Mouse (Mus musculus): ENCODE measurements around the gene Nme7. TPM values are rescaled to one million over a fixed set of nuclear protein-coding genes. Genes with fewer than 3 reads are reported as not detected.
A peak's percentile ranks its signal among the peaks of the same experiment; 100 is the strongest.

Nme7 gene
- total and polyA plus RNA-seq, 3 experiments: 23.5 to 33.2 (median 25.3) TPM

DNA sequence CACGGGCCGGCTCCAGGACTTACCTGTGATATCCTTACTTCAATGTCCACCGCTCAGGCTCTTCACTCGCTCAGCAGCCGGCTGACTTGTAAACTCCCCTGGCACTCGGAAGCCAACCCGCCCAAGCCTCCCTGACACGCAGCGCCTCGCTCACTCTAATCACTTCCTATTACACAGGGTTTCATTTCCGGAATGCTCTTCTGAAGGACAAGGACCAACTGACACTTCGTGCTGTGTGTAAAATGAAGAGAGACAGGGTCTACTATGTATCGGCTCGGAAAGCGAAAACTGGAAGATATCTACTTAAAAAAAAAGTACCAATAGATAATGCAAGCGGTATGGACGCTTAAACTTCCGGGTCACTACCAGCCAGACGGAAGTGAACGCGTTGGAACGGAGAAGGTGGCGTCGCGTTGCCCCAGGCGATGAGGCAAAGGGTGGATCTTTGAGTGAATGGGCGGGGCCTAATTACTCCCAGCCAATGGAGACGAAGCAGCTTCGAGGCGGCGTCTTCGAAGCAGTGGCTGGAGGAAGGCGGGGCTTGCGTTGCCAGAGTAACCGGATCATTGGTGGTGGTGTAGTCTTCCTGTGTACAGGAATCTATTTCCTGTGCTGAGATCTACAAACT is 3.3 kb downstream of the Nme7 start, which contains the start of gene Blzf1:
TSS of gene Blzf1 (minus strand) at position 366 of the 628 bp plus-strand sequence.
- H3K9ac ChIP-seq (ENCODE audit: insufficient read depth, low read depth): peak within 1 kb of the TSS; percentile 91
- peak within 1 kb of the TSS; percentile 15 for H3K27ac ChIP-seq (ENCODE audit: insufficient read depth, low read depth)
- peak within 1 kb of the TSS; percentile 85 for H3K4me2 ChIP-seq (ENCODE audit: insufficient read depth, low read depth, poor library complexity, severe bottlenecking)
- dilution Hi-C loops (cut with MboI; ENCODE audit: extremely low pct_ligation_motif_present, extremely low pct_unique_long_range_greater_than_20kb, low sequenced_read_pairs) (no loop called here), in situ Hi-C loops (cut with MboI; ENCODE audit: low pct_ligation_motif_present, low pct_unique_long_range_greater_than_20kb, low sequenced_read_pairs) (loop anchor here (25.0 kb wide), 1 partner anchor 805 kb away; no protein-coding TSS in a partner anchor)
- H3K27me3 ChIP-seq (replicated peaks): no peaks in the 10 kb centered on the region
- peak within 1 kb of the TSS; percentile 76 to 90 (median 85) for H3K4me3 ChIP-seq (replicated peaks in 1 of 3; ENCODE audit: low read depth in 2 of 3, low read length in 2 of 3, poor library complexity in 1 of 3)
- peaks cover 0 to 21% of the 10 kb centered on the region in 2 experiments; a peak in 2 of 4 replicates for H3K4me1 ChIP-seq (ENCODE audit: control insufficient read depth in 1 of 2, insufficient read depth in 2 of 2)
- H3K36me3 ChIP-seq (replicated peaks in 1 of 2; ENCODE audit: control insufficient read depth in 1 of 2, insufficient read depth in 1 of 2, low read length in 1 of 2): peaks cover 2 to 35% of the 10 kb centered on the region in 2 experiments
- TF ChIP-seq MAX (IDR thresholded peaks at IDR 0.05; ENCODE audit: low read length): peak; percentile 61; the same call in 1 of the 2 replicates
- TF ChIP-seq KAT2A (IDR thresholded peaks at IDR 0.05; ENCODE audit: insufficient replicate concordance, low read length): peak; percentile 89; the same call in 1 of the 2 replicates
- 0 out of 2 replicates have a peak, but pooled peaks have one; percentile 45 for TF ChIP-seq MAZ (IDR thresholded peaks at IDR 0.05; ENCODE audit: low read depth, low read length)
- TF ChIP-seq NRF1 (IDR thresholded peaks at IDR 0.05; ENCODE audit: low read depth, low read length): 0 out of 2 replicates have a peak, but pooled peaks have one; percentile 11
- peak; percentile 96 for TF ChIP-seq MXI1 (IDR thresholded peaks at IDR 0.05; ENCODE audit: low read depth, low read length)
- TF ChIP-seq MYC (IDR thresholded peaks at IDR 0.05; ENCODE audit: low read depth, low read length): peak; percentile 89
- TF ChIP-seq IRF4 (IDR thresholded peaks at IDR 0.05; ENCODE audit: low read depth, low read length): peak; percentile 76
- peak; percentile 90 for TF ChIP-seq HCFC1 (IDR thresholded peaks at IDR 0.05; ENCODE audit: low read depth, low read length)
- peak; percentile 65; the same call in 1 of the 2 replicates for TF ChIP-seq ZMIZ1 (IDR thresholded peaks at IDR 0.05; ENCODE audit: low read depth, low read length)
- no peak; the same call in 1 of the 2 replicates for TF ChIP-seq MAFK (IDR thresholded peaks at IDR 0.05; ENCODE audit: insufficient replicate concordance, low read length)
- TF ChIP-seq POLR2A (IDR thresholded peaks at IDR 0.05; ENCODE audit: low read depth, low read length): peak; percentile 69
- TF ChIP-seq ELF1 (IDR thresholded peaks at IDR 0.05; ENCODE audit: low read depth, low read length): peak; percentile 93
- TF ChIP-seq TCF12 (IDR thresholded peaks at IDR 0.05; ENCODE audit: low read depth, low read length): peak; percentile 72; the same call in 1 of the 2 replicates
- TF ChIP-seq TBP (conservative IDR thresholded peaks at IDR 0.05; ENCODE audit: low read depth, low read length): 0 out of 2 replicates have a peak, but pooled peaks have one; percentile 47
- no peak for TF ChIP-seq SMC3 (IDR thresholded peaks at IDR 0.05; ENCODE audit: low read depth, low read length)
- TF ChIP-seq CHD2 (IDR thresholded peaks at IDR 0.05; ENCODE audit: low read length): peak; percentile 95
- peak; percentile 72; the same call in 1 of the 2 replicates for TF ChIP-seq E2F4 (IDR thresholded peaks at IDR 0.05; ENCODE audit: insufficient replicate concordance, low read depth, low read length)
- peak; percentile 72; the same call in 1 of the 2 replicates for TF ChIP-seq NELFE (IDR thresholded peaks at IDR 0.05; ENCODE audit: low read depth, low read length)
- TF ChIP-seq GABPA (IDR thresholded peaks at IDR 0.05; ENCODE audit: insufficient replicate concordance, low read depth, low read length): peak; percentile 14; the same call in 1 of the 2 replicates
- TF ChIP-seq CTCF (conservative IDR thresholded peaks at IDR 0.05 in 1 of 2, IDR thresholded peaks at IDR 0.05 in 1 of 2; ENCODE audit: low read depth in 2 of 2, low read length in 2 of 2): no peak
- TF ChIP-seq JUN (IDR thresholded peaks at IDR 0.05; ENCODE audit: insufficient read depth, low read depth, low read length): no peak; the same call in 1 of the 2 replicates
- TF ChIP-seq ETS1 (conservative IDR thresholded peaks at IDR 0.05; ENCODE audit: low read depth, low read length): no peak
- TF ChIP-seq USF1 (IDR thresholded peaks at IDR 0.05; ENCODE audit: low read depth, low read length): no peak
- TF ChIP-seq MEF2A (IDR thresholded peaks at IDR 0.05; ENCODE audit: borderline replicate concordance, low read depth, low read length): peak; percentile 56; the same call in 1 of the 2 replicates
- peak; percentile 56; the same call in 1 of the 2 replicates for TF ChIP-seq ZNF384 (IDR thresholded peaks at IDR 0.05; ENCODE audit: low read depth, low read length)
- peak; percentile 99 for TF ChIP-seq SIN3A (IDR thresholded peaks at IDR 0.05; ENCODE audit: low read length)
- H3K9me3 ChIP-seq (replicated peaks; ENCODE audit: low read length): no peaks in the 10 kb centered on the region
- H3K79me2 ChIP-seq (replicated peaks; ENCODE audit: control insufficient read depth, extremely low read depth, insufficient read depth, poor library complexity, severe bottlenecking): peaks cover 9% of the 10 kb centered on the region
- DNase-seq (ENCODE audit: extremely low read depth): peak; percentile 99

Measured in CH12.LX (cell line).